Mouse (Mus musculus): ENCODE measurements around the gene Sgms1.

DNA sequence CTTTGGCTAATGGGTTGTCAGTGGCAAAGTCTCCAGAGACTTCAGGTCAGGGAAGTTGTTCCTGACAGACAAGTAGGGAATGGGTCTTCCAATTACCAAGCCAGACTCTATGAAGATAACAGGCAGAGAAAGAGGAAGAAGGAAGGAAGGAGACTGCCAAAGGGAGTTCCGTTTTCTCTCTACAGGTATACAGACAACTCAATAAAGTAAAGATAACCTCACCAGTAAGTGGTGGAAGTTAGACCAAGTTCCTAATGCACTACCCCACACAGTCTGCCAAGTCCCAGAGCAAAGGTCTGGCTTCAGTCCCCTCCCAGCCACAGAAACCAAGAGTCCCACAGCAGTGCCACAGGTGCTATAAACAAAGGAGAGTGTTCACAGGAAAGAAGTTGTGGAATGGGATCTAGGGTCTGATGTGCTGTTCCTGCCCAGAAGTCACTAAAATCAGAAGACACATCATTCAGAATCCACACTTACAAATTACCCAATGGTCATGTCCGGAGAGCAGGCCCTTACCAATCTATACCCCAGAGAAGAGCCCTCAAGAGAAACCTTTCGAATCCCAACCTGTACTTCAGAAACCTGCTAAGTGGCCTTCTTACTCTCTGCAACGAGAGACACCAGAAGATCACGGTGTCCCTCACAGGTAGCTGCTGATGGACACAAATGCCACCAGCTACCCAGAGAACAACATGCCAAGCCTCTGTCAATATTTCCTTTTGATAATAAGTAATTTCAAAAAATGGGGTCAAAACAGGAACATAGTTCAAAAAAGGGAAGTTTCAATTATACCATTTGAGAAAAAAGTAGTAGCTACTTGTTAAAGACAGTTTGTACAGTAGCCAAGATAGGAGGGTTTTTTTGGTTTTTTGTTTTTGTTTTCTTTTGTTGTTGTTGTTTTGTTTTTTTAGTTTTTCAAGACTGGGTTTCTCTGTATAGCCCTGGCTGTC is 140.1 kb downstream of the Sgms1 start:
- TF ChIP-seq CTCF (IDR thresholded peaks at IDR 0.05; ENCODE audit: borderline replicate concordance, insufficient read depth, low read length) (no peak), POLR2A (IDR thresholded peaks at IDR 0.05; ENCODE audit: low read depth, low read length) (no peak)

All from embryonic fibroblast, embryonic 13.5 days (primary cell).